Mouse (Mus musculus) heart, embryonic 15.5 days (tissue): ENCODE measurements around the gene 4930539E08Rik. TPM values are rescaled to one million over a fixed set of nuclear protein-coding genes. Genes with fewer than 3 reads are reported as not detected.

ENCODE experiments used
- ATAC-seq: fragments of 200-750 bp; cut with Nextera tagmentation; replicated peaks from 2 replicates; pipeline ENCODE4 v1.8.0; 2017; ENCODE audit warnings: low read depth, moderate TSS enrichment; ENCODE audit not compliant: insufficient number of reproducible peaks, insufficient read depth, low FRiP score
- H3K27ac ChIP-seq: fragments of 300-500 bp; sonication (generic); 2 replicates; pipeline ENCODE4 v1.5.1; 2015; ENCODE audit warnings: mild to moderate bottlenecking, inconsistent platforms
- H3K27me3 ChIP-seq: fragments of 300-500 bp; sonication (generic); 2 replicates; pipeline ENCODE4 v1.6.1; 2015; ENCODE audit warnings: inconsistent platforms
- H3K36me3 ChIP-seq: fragments of 300-500 bp; sonication (generic); 2 replicates; pipeline ENCODE4 v1.6.1; 2015; ENCODE audit warnings: mild to moderate bottlenecking, inconsistent platforms
- H3K4me1 ChIP-seq: fragments of 300-500 bp; sonication (generic); replicated peaks from 2 replicates; pipeline ENCODE4 v1.6.1; 2015; ENCODE audit warnings: inconsistent platforms
- H3K4me2 ChIP-seq: fragments of 300-500 bp; sonication (generic); 2 replicates; pipeline ENCODE4 v1.6.1; 2015; ENCODE audit warnings: inconsistent platforms, mild to moderate bottlenecking, moderate library complexity
- H3K4me3 ChIP-seq: fragments of 300-500 bp; sonication (generic); 2 replicates; pipeline ENCODE4 v1.5.1; 2015; ENCODE audit warnings: mild to moderate bottlenecking, inconsistent platforms
- H3K9ac ChIP-seq: fragments of 300-500 bp; sonication (generic); 2 replicates; pipeline ENCODE4 v1.6.1; 2015; ENCODE audit warnings: mild to moderate bottlenecking, inconsistent platforms
- H3K9me3 ChIP-seq: fragments of 300-500 bp; sonication (generic); replicated peaks from 2 replicates; pipeline ENCODE4 v1.6.1; 2016; ENCODE audit warnings: inconsistent platforms
- WGBS: fragments of 180-500 bp; shearing (Covaris S2); methylation state at CpG from one replicate; pipeline ENCODE4 v1.1.7; 2015; ENCODE audit warnings: mixed read lengths; 5-methylcytosine and 5-hydroxymethylcytosine counted together
- polyA plus RNA-seq: library from polyadenylated mRNA; unstranded; fragments of >200 nt; fragmentation: Nextera tagmentation; extraction: Ambion mirVana; gene quantifications from 2 replicates; pipeline ENCODE4 v1.2.1, GENCODE M21; 2015

Gene 4930539E08Rik
- polyA plus RNA-seq, 1 experiment from 2014 or later, result 0.04 TPM

- no peak overlapping the region for H3K4me2 ChIP-seq
- peaks cover under 1% of the 10 kb centered on the region for H3K4me1 ChIP-seq
- no peaks in the 10 kb centered on the region; the same call in 1 of the 2 replicates for H3K9me3 ChIP-seq
- H3K9ac ChIP-seq, result no peak overlapping the region
- peaks cover 15% of the 10 kb centered on the region for H3K27me3 ChIP-seq
- no peak for ATAC-seq
- no peak overlapping the region for H3K4me3 ChIP-seq
- H3K36me3 ChIP-seq, result no peaks in the 10 kb centered on the region
- H3K27ac ChIP-seq, result no peak overlapping the region
- 86% methylated on average over 8 of the region's 8 CpGs for WGBS
Observed at GRCm38 (mm10) chr17:28885231-28885630, 29.9 kb downstream of the 4930539E08Rik start.

GRCm38 (mm10) chr17:28883941-28884516 is 31.1 kb downstream of the 4930539E08Rik start:
- ATAC-seq, result no peak
- no peaks in the 10 kb centered on the region for H3K9me3 ChIP-seq
- H3K36me3 ChIP-seq, result no peaks in the 10 kb centered on the region
- H3K4me2 ChIP-seq, result no peak overlapping the region
- H3K9ac ChIP-seq, result no peak overlapping the region
- no peak overlapping the region for H3K27ac ChIP-seq
- H3K4me3 ChIP-seq, result no peak overlapping the region
- 53% methylated on average over 10 of the region's 10 CpGs for WGBS
- peaks cover 15% of the 10 kb centered on the region for H3K27me3 ChIP-seq
- peaks cover 6% of the 10 kb centered on the region for H3K4me1 ChIP-seq

GRCm38 (mm10) chr17:28882810-28883209 is 32.3 kb downstream of the 4930539E08Rik start:
- 0 out of 2 replicates have a peak overlapping the region, but pooled peaks have one; percentile 6 for H3K4me2 ChIP-seq
- H3K4me1 ChIP-seq, result peaks cover 6% of the 10 kb centered on the region
- H3K27ac ChIP-seq, result no peak overlapping the region
- H3K9ac ChIP-seq, result no peak overlapping the region
- peaks cover 18% of the 10 kb centered on the region for H3K27me3 ChIP-seq
- H3K9me3 ChIP-seq, result no peaks in the 10 kb centered on the region
- no peak overlapping the region for H3K4me3 ChIP-seq
- 51% methylated on average over 8 of the region's 8 CpGs for WGBS
- no peak for ATAC-seq
- H3K36me3 ChIP-seq, result no peaks in the 10 kb centered on the region

DNA sequence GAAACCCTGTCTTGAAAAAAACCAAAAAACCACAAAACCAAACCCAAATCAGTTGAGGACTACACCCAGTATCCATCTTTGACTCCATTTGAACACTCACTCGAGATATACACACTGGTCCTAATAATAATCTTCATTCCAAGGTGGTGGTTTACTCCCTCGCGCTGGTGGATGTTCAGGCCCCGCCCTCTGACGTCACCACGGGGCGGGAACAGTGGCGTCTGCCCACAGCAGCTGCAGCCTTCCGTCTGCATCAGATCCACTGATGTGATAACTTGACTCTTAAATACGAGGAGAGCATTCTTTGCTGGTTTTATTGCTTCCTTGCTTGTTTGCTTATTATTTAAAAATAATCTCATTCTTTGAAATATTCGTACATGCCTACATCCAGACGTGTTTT is 32.8 kb downstream of the 4930539E08Rik start:
- WGBS, result 4% methylated on average over 12 of the region's 12 CpGs
- no peak overlapping the region for H3K27ac ChIP-seq
- no peaks in the 10 kb centered on the region for H3K36me3 ChIP-seq
- H3K4me3 ChIP-seq, result no peak overlapping the region
- peaks cover 6% of the 10 kb centered on the region for H3K4me1 ChIP-seq
- peak overlapping the region; percentile 6; the same call in 1 of the 2 replicates for H3K4me2 ChIP-seq
- H3K9me3 ChIP-seq, result no peaks in the 10 kb centered on the region
- no peak overlapping the region for H3K9ac ChIP-seq
- no peak for ATAC-seq
- peaks cover 18% of the 10 kb centered on the region for H3K27me3 ChIP-seq

DNA sequence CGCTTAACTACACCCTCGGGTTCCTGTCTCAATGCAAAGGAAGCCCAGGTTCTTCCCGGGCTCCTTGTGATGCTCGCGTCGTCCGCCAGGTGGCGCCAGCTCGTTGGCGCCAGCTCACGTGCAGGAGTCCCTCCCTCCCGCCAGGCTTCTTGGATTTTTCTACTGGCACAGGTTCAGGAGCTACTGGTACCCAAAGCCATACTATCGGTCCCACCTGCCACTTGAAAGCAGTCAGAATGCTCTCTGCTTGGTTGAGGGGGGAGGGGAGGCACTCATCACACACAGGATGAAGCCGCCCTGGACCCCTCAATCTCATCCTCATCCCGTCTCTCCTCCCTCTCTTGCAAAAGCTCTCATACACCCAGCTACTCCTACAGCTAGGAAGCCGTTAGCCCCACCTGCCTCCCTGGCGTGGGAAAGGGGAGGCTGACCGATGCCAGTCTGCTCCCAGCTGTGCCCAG is 35.2 kb downstream of the 4930539E08Rik start:
- Histone ChIP-seq H3K4me2 (peak overlapping the region; percentile 41), H3K36me3 (no peaks in the 10 kb centered on the region), H3K4me1 (peaks cover 18% of the 10 kb centered on the region), H3K27me3 (peaks cover 18% of the 10 kb centered on the region), H3K27ac (no peak overlapping the region), H3K4me3 (no peak overlapping the region), H3K9me3 (no peaks in the 10 kb centered on the region), H3K9ac (no peak overlapping the region)
- 6% methylated on average over 18 of the region's 18 CpGs for WGBS
- no peak for ATAC-seq

DNA sequence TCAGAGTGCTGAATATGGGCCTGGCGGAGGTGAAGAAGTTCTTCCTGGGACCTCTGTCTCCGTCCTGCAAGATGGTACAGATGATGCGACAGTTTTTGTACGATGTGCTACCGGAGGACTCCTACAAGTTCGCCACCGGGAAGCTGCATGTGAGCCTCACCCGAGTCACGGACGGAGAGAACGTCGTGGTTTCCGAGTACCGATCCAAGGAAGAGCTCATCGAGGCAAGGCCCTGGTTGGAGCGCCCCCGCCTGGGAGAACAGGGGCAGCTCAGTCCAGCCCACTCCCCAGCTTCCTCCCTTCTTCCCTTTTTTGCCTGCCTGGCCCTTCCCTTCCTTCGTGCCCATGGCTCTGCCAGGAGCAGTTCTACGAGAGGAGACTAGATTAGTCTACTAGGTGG is 38.3 kb downstream of the 4930539E08Rik start:
- Histone ChIP-seq H3K27me3 (peaks cover 18% of the 10 kb centered on the region), H3K36me3 (no peaks in the 10 kb centered on the region), H3K4me1 (peaks cover 21% of the 10 kb centered on the region), H3K9me3 (no peaks in the 10 kb centered on the region), H3K9ac (0 out of 2 replicates have a peak overlapping the region, but pooled peaks have one; percentile 19), H3K27ac (no peak overlapping the region), H3K4me3 (no peak overlapping the region), H3K4me2 (peak overlapping the region; percentile 16; the same call in 1 of the 2 replicates)
- WGBS, result 19% methylated on average over 19 of the region's 19 CpGs
- ATAC-seq, result no peak

DNA sequence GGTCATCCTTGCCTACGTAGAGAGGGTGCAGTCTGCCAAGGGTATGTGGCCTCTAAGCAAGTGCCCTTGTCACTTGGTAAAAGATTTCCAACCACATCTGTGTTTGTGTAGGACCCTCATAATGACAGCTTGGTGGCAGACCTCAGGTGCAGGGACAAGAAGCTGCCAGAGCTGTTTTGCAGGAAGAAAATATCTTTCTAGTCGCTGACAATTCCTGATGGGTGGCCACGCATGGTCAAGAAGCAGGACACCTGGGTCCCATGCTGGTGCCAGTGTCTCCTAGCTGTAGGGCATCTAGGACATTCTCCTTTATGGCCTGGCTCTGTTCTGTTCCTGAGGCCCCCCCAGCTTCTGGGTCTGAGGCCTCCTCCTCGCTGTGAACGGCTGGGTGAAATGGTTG is 38.8 kb downstream of the 4930539E08Rik start:
- no peak for ATAC-seq
- whole genome bisulfite sequencing, result 62% methylated on average over 5 of the region's 5 CpGs
- H3K27me3 ChIP-seq, result peaks cover 15% of the 10 kb centered on the region
- H3K4me3 ChIP-seq, result no peak overlapping the region
- no peaks in the 10 kb centered on the region for H3K36me3 ChIP-seq
- no peak overlapping the region for H3K27ac ChIP-seq
- peaks cover 21% of the 10 kb centered on the region for H3K4me1 ChIP-seq
- no peak overlapping the region for H3K4me2 ChIP-seq
- no peak overlapping the region for H3K9ac ChIP-seq
- no peaks in the 10 kb centered on the region for H3K9me3 ChIP-seq

GRCm38 (mm10) chr17:28875316-28875715 is 39.8 kb downstream of the 4930539E08Rik start:
- H3K4me3 ChIP-seq, result no peak overlapping the region
- H3K9ac ChIP-seq, result no peak overlapping the region
- H3K9me3 ChIP-seq, result no peaks in the 10 kb centered on the region
- 31% methylated on average over 8 of the region's 8 CpGs for WGBS
- H3K27me3 ChIP-seq, result peaks cover 5% of the 10 kb centered on the region
- H3K4me1 ChIP-seq, result peaks cover 21% of the 10 kb centered on the region
- ATAC-seq, result peak; percentile 71
- no peaks in the 10 kb centered on the region for H3K36me3 ChIP-seq
- peak overlapping the region; percentile 24 for H3K27ac ChIP-seq
- 0 out of 2 replicates have a peak overlapping the region, but pooled peaks have one; percentile 22 for H3K4me2 ChIP-seq

- Histone ChIP-seq H3K9me3 (no peaks in the 10 kb centered on the region), H3K36me3 (no peaks in the 10 kb centered on the region), H3K4me1 (peaks cover 16% of the 10 kb centered on the region), H3K9ac (no peak overlapping the region), H3K27ac (peak overlapping the region; percentile 24), H3K27me3 (peaks cover 3% of the 10 kb centered on the region; the same call in 1 of the 2 replicates), H3K4me2 (peak overlapping the region; percentile 22; the same call in 1 of the 2 replicates), H3K4me3 (no peak overlapping the region)
- WGBS, result 26% methylated on average over 7 of the region's 7 CpGs
- no peak; the same call in 1 of the 2 replicates for ATAC-seq
Observed at GRCm38 (mm10) chr17:28874825-28875224, 40.3 kb downstream of the 4930539E08Rik start.

GRCm38 (mm10) chr17:28874216-28874615 is 40.9 kb downstream of the 4930539E08Rik start:
- Histone ChIP-seq H3K9me3 (no peaks in the 10 kb centered on the region), H3K27ac (no peak overlapping the region), H3K36me3 (no peaks in the 10 kb centered on the region), H3K4me2 (no peak overlapping the region), H3K27me3 (peaks cover 3% of the 10 kb centered on the region; the same call in 1 of the 2 replicates), H3K4me1 (peaks cover 15% of the 10 kb centered on the region), H3K9ac (no peak overlapping the region), H3K4me3 (no peak overlapping the region)
- 89% methylated on average over 4 of the region's 4 CpGs for WGBS
- ATAC-seq, result no peak

DNA sequence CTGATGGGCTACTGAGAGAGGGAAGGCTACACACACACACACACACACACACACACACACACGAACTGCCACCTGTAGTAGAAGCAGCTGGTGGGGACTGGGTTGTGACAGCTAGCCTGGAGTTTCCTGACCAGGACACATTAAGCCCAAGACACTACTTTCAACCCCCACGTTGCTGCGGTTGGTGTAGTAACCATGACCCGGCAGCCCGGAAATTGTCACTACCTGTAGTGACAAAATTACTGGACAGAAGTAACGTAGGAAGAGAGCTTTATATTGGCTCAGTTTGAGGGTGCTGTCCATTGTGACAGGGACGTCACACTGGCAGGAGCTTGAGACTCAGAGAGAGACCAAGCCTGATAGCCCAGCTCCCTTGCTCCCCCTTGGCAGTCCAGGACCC is 42.8 kb downstream of the 4930539E08Rik start:
- Histone ChIP-seq H3K9ac (no peak overlapping the region), H3K4me3 (no peak overlapping the region), H3K9me3 (no peaks in the 10 kb centered on the region), H3K36me3 (no peaks in the 10 kb centered on the region), H3K4me1 (peaks cover 15% of the 10 kb centered on the region), H3K4me2 (no peak overlapping the region), H3K27me3 (no peaks in the 10 kb centered on the region), H3K27ac (no peak overlapping the region)
- WGBS, result 87% methylated on average over 7 of the region's 7 CpGs
- ATAC-seq, result no peak

DNA sequence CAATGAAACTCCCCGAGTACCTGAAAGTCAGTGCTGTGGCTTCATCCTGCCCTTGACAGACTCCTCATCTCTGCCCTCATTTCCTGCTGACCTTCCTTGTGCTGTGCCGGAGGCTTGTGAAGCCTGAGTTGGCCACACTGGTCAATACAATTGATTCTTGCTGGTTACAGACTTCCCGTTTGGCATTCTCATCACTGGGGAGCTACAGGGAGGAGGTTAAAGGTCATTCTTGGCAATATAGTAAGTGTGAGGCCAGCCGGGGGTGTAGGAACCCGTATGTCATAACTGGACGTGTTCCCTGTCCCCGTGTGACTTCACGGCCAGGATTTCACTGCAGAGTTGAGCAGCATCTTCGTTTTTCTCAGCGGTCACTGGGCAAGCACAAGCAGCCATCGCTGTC is 43.3 kb downstream of the 4930539E08Rik start:
- Histone ChIP-seq H3K4me3 (no peak overlapping the region), H3K9ac (no peak overlapping the region), H3K4me2 (no peak overlapping the region), H3K27me3 (no peaks in the 10 kb centered on the region), H3K27ac (no peak overlapping the region), H3K4me1 (peaks cover 13% of the 10 kb centered on the region), H3K9me3 (no peaks in the 10 kb centered on the region), H3K36me3 (no peaks in the 10 kb centered on the region)
- ATAC-seq, result no peak
- 74% methylated on average over 11 of the region's 11 CpGs for WGBS
